Mouse (Mus musculus) hindlimb bud, embryonic 11.5 days (tissue): ENCODE measurements around the gene Colq.
A peak's percentile ranks its signal among the peaks of the same experiment; 100 is the strongest.

Experiments used
- DNase-seq: peaks from one replicate; pipeline ENCODE4 v3.0.0-alpha.2; 2012; ENCODE audit warnings: low read depth, low spot score; ENCODE audit errors: extremely low spot score

Gene Colq

GRCm38 (mm10) chr14:31530847-31531246, 60.3 kb downstream of the Colq start:
- no peak for DNase-seq

GRCm38 (mm10) chr14:31525040-31525810, 65.9 kb downstream of the Colq start:
- no peak for DNase-seq

GRCm38 (mm10) chr14:31521318-31521717, 69.8 kb downstream of the Colq start:
- no peak for DNase-seq

- no peak for DNase-seq
Observed at GRCm38 (mm10) chr14:31519165-31519564, 72.0 kb downstream of the Colq start.

GRCm38 (mm10) chr14:31515895-31516294, 75.2 kb downstream of the Colq start:
- DNase-seq: no peak

- DNase-seq: no peak
Observed at GRCm38 (mm10) chr14:31510322-31510721, 80.8 kb downstream of the Colq start.

GRCm38 (mm10) chr14:31509911-31510310, 81.2 kb downstream of the Colq start:
- DNase-seq: no peak

- no peak for DNase-seq
Observed at GRCm38 (mm10) chr14:31506456-31506855, 84.7 kb downstream of the Colq start.

GRCm38 (mm10) chr14:31503406-31503805, 87.7 kb downstream of the Colq start:
- no peak for DNase-seq

GRCm38 (mm10) chr14:31499526-31499925, 91.6 kb downstream of the Colq start:
- DNase-seq: no peak

GRCm38 (mm10) chr14:31496241-31496646, 94.9 kb downstream of the Colq start:
- no peak for DNase-seq

GRCm38 (mm10) chr14:31495538-31495937, 95.6 kb downstream of the Colq start:
- DNase-seq: no peak

GRCm38 (mm10) chr14:31494975-31495455, 96.1 kb downstream of the Colq start, which contains the start of gene Mettl6:
Gene Mettl6 (minus strand): TSS chr14:31495040.
- DNase-seq: peak; percentile 54

GRCm38 (mm10) chr14:31494349-31494974, 96.7 kb downstream of the Colq start, which contains the start of gene Eaf1:
Gene Eaf1 (plus strand): TSS chr14:31494399.
- DNase-seq: no peak

GRCm38 (mm10) chr14:31493901-31494300, 97.2 kb downstream of the Colq start:
- no peak for DNase-seq

GRCm38 (mm10) chr14:31488055-31488454, 103.1 kb downstream of the Colq start:
- no peak for DNase-seq

GRCm38 (mm10) chr14:31486465-31486864, 104.7 kb downstream of the Colq start:
- DNase-seq: no peak

GRCm38 (mm10) chr14:31482417-31482816, 108.7 kb downstream of the Colq start:
- no peak for DNase-seq

- DNase-seq: no peak
Observed at GRCm38 (mm10) chr14:31473297-31473696, 117.8 kb downstream of the Colq start.
